ENCODE assay signal across 8 mouse cellular contexts in the genomic region with DNA sequence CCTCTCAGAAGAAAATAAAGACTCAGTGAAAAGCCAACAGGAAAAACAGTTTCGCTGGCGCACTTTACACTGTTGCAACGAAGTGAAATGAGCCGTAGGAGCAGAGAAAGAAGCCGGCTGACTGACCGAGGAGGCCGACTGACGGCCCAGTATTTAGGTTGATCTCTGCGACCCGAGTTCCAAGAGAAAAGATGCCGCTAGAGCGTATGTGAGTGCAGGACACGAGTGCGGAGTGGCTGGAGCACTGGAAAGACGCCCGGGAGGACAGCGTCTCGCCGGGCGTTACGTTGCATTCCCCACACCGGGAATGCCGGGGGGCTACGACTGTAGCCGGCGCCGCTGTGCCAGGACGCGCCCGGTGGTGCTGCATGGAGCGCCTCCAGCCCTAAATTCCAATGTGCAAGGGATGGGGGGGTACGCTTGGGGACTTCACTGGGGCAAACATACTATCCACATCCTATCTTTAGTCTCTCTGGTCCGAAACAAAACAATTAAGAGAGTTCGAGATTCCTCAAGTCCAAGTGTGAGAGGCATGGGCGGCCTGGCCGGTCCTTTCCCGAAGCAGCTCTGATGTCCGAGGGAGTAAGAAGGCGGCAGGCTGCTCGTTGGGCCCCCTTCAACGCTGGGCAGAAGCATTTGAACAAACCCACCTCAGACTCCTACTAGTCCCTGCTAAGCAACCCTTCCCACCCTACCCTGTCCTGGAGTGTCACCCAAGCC. TPM values are rescaled to one million over a fixed set of nuclear protein-coding genes. Genes with fewer than 3 reads are reported as not detected.
A peak's percentile ranks its signal among the peaks of the same experiment; 100 is the strongest.
DNase-seq lines count a peak whose midpoint lies in the region; TF ChIP-seq lines count a peak whose summit lies in the region.

No protein-coding gene starts in this region.

- H3K36me3 ChIP-seq in kidney, adult 2 months (ENCODE audit: control insufficient read depth, insufficient read depth, low read length), result no peaks in the 10 kb centered on the region

- H3K27me3 ChIP-seq in cerebellum, adult 2 months (ENCODE audit: control insufficient read depth, insufficient read depth, low read length), result peaks cover 25% of the 10 kb centered on the region; the same call in 1 of the 2 replicates
- peaks cover 1% of the 10 kb centered on the region; the same call in 1 of the 2 replicates for H3K27me3 ChIP-seq in kidney, adult 2 months (replicated peaks; ENCODE audit: control insufficient read depth, insufficient read depth, low read length)

- TF ChIP-seq POLR2A in cerebellum, adult 2 months (IDR thresholded peaks at IDR 0.05; ENCODE audit: borderline replicate concordance, insufficient read depth, low read length), result no peak
- TF ChIP-seq POLR2A in kidney, adult 2 months (IDR thresholded peaks at IDR 0.05; ENCODE audit: low read depth, low read length), result no peak

- H3K4me3 ChIP-seq in cerebellum, adult 2 months (replicated peaks; ENCODE audit: insufficient read depth, low read depth, low read length), result peak overlapping the region; percentile 23
- H3K4me3 ChIP-seq in kidney, adult 2 months (ENCODE audit: insufficient read depth, low read depth, low read length), result peak overlapping the region; percentile 55

- peak; percentile 12 to 42 for DNase-seq in cerebellum, adult 2 months
- no peak for DNase-seq in cerebellum, adult 11-12 months
- peak; percentile 67 for DNase-seq in ZHBTc4 (ENCODE audit: low read depth, low spot score)
- DNase-seq in gastrocnemius, postnatal 25 days, result peak; percentile 25
- DNase-seq in kidney, adult 2 months, result no peak
- peak; percentile 46 for DNase-seq in lung, postnatal 10 days
- DNase-seq in urinary bladder, postnatal 25 days (ENCODE audit: low spot score), result peak; percentile 29
- DNase-seq in layer of hippocampus, adult 9-10 months (ENCODE audit: low spot score), result no peak

- H3K27ac ChIP-seq in cerebellum, adult 2 months (ENCODE audit: insufficient read depth, low read length), result no peak overlapping the region
- peak overlapping the region; percentile 87 for H3K27ac ChIP-seq in kidney, adult 2 months (ENCODE audit: insufficient read depth, low read depth, low read length)

- 1% methylated on average over 41 of the region's 41 CpGs for WGBS in cerebellum, adult 2 months
- WGBS in kidney, adult 2 months, result 2% methylated on average over 41 of the region's 41 CpGs

- H3K4me1 ChIP-seq in cerebellum, adult 2 months (ENCODE audit: control insufficient read depth, insufficient read depth, low read length), result peaks cover 4% of the 10 kb centered on the region; the same call in 1 of the 2 replicates
- H3K4me1 ChIP-seq in kidney, adult 2 months (ENCODE audit: control insufficient read depth, insufficient read depth, low read length), result 0 out of 2 replicates have a peak, but pooled peaks cover 2% of the 10 kb centered on the region

- TF ChIP-seq CTCF in cerebellum, adult 2 months (IDR thresholded peaks at IDR 0.05; ENCODE audit: borderline replicate concordance, insufficient read depth, low read depth, low read length), result no peak
- TF ChIP-seq CTCF in kidney, adult 2 months (conservative IDR thresholded peaks at IDR 0.05; ENCODE audit: insufficient read depth, insufficient read length, low read depth, low read length), result no peak

RNA-seq across cellular contexts. Expression of gene Mecom, which starts 40.1 kb away (rescaled TPM):
- polyA plus RNA-seq in cerebellum, adult 2 months (2012; rRNA removed), result 2.6 and 4.3 TPM in 2 replicates
- 1 to 10 TPM; 6.7 to 8.8 TPM for total RNA-seq in gastrocnemius, postnatal 25 days (2021)
- polyA plus RNA-seq in kidney, adult 2 months (2012; rRNA removed), result 12.9 and 16.1 TPM in 2 replicates

Comparison
In these comparisons a context has a peak if more than half of its experiments do, and no peak if none do; other contexts are left out.
1. DNase-seq: peak in cerebellum, adult 2 months (2 of 2), ZHBTc4 (single experiment), gastrocnemius, postnatal 25 days (single experiment), lung, postnatal 10 days (single experiment) and urinary bladder, postnatal 25 days (single experiment); none in cerebellum, adult 11-12 months (single experiment), kidney, adult 2 months (single experiment) and layer of hippocampus, adult 9-10 months (single experiment).